Mouse (Mus musculus): ENCODE data around the gene Dhx33. TPM values are rescaled to one million over a fixed set of nuclear protein-coding genes. Genes with fewer than 3 reads are reported as not detected.

Dhx33 gene
- total and polyA plus RNA-seq, 2 experiments = 7.8 to 22.0 TPM

DNA sequence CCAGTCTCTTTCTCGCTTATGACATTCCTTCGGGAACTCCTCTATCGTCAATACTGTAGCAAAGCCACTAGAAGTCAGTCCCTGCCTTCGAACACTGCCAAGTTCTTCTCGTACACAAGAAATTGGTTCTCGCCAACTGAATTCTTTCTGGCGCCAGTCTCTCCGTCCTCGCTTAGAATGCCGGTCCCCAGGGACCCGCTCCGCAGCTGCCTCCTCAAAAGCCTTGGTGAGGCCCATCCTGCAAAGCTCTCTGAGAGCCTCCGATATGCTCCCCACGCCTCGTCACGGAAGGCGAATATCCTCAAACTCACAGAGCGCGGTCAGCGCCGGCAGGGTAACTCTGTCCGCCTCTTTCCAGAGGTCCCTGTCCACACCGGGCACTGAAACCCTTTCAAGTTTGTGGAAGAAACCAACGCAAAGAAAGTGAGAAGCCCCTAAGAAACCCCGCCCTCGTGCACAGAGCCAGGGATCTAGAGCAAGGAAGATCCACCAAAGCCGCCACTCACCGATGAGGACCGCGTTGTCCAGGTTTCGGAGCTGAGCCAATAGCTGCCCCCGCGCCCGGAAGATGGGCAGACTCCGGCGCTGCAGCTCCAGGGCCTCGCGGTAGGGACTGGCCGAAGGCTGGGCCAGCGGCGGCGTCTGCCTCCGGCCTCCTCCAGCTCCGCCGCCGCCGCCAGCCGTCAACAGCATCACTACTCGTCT lies 474 bp downstream of the Dhx33 start:
- TF ChIP-seq CTCF (IDR thresholded peaks at IDR 0.05; ENCODE audit: low read depth, low read length) (no peak), POLR2A (IDR thresholded peaks at IDR 0.05; ENCODE audit: extremely low read depth, insufficient read depth, low read length) (no peak)
- Histone ChIP-seq H3K9ac (ENCODE audit: low read depth, low read length) (peak overlapping the region; percentile 75), H3K4me3 (ENCODE audit: insufficient read depth, low read depth, low read length) (peak overlapping the region; percentile 75), H3K4me1 (ENCODE audit: control insufficient read depth, insufficient read depth, low read length) (peaks cover 16% of the 10 kb centered on the region), H3K27ac (replicated peaks; ENCODE audit: insufficient read depth, low read depth, low read length) (peak overlapping the region; percentile 57), H3K79me2 (ENCODE audit: control insufficient read depth, insufficient read depth, low read length) (peaks cover 7% of the 10 kb centered on the region; the same call in 1 of the 2 replicates), H3K36me3 (ENCODE audit: control insufficient read depth, insufficient read depth, low read length) (peaks cover 21% of the 10 kb centered on the region), H3K27me3 (ENCODE audit: control insufficient read depth, insufficient read depth, low read length) (no peaks in the 10 kb centered on the region)
- under 1% methylated on average over 49 of the region's 49 CpGs for WGBS
- peak; percentile 53 for DNase-seq (ENCODE audit: extremely low read depth, low read depth, low spot score)

GRCm38 (mm10) chr11:71001167-71001566 lies 3.1 kb downstream of the Dhx33 start:
- Histone ChIP-seq H3K79me2 (ENCODE audit: control insufficient read depth, insufficient read depth, low read length) (peaks cover 7% of the 10 kb centered on the region; the same call in 1 of the 2 replicates), H3K27me3 (ENCODE audit: control insufficient read depth, insufficient read depth, low read length) (no peaks in the 10 kb centered on the region), H3K4me1 (ENCODE audit: control insufficient read depth, insufficient read depth, low read length) (peaks cover 9% of the 10 kb centered on the region), H3K27ac (replicated peaks; ENCODE audit: insufficient read depth, low read depth, low read length) (no peak overlapping the region), H3K9ac (ENCODE audit: low read depth, low read length) (no peak overlapping the region; the same call in 1 of the 2 replicates), H3K36me3 (ENCODE audit: control insufficient read depth, insufficient read depth, low read length) (peaks cover 30% of the 10 kb centered on the region), H3K4me3 (ENCODE audit: insufficient read depth, low read depth, low read length) (no peak overlapping the region)
- no peak for TF ChIP-seq POLR2A (IDR thresholded peaks at IDR 0.05; ENCODE audit: extremely low read depth, insufficient read depth, low read length)
- WGBS = 85% methylated on average over 4 of the region's 4 CpGs
- no peak for DNase-seq (ENCODE audit: extremely low read depth, low read depth, low spot score)

- peaks cover 6% of the 10 kb centered on the region; the same call in 1 of the 2 replicates for H3K79me2 ChIP-seq (ENCODE audit: control insufficient read depth, insufficient read depth, low read length)
- H3K27me3 ChIP-seq (ENCODE audit: control insufficient read depth, insufficient read depth, low read length) = no peaks in the 10 kb centered on the region
- under 1% methylated on average over 63 of the region's 64 CpGs for WGBS
- peak; percentile 79 for DNase-seq (ENCODE audit: extremely low read depth, low read depth, low spot score)
- TF ChIP-seq CTCF (IDR thresholded peaks at IDR 0.05; ENCODE audit: low read depth, low read length) = peak; percentile 94
- 0 out of 2 replicates have a peak, but pooled peaks have one; percentile 58 for TF ChIP-seq POLR2A (IDR thresholded peaks at IDR 0.05; ENCODE audit: extremely low read depth, insufficient read depth, low read length)
- peak within 1 kb of the TSS; percentile 71 for H3K27ac ChIP-seq (replicated peaks; ENCODE audit: insufficient read depth, low read depth, low read length)
- H3K4me1 ChIP-seq (ENCODE audit: control insufficient read depth, insufficient read depth, low read length) = peaks cover 8% of the 10 kb centered on the region; the same call in 1 of the 2 replicates
- peak within 1 kb of the TSS; percentile 97 for H3K4me3 ChIP-seq (ENCODE audit: insufficient read depth, low read depth, low read length)
- H3K36me3 ChIP-seq (ENCODE audit: control insufficient read depth, insufficient read depth, low read length) = peaks cover 26% of the 10 kb centered on the region
- peak within 1 kb of the TSS; percentile 92 for H3K9ac ChIP-seq (ENCODE audit: low read depth, low read length)
Observed at GRCm38 (mm10) chr11:70982557-70983228, 21.5 kb downstream of the Dhx33 start, which contains the start of gene C1qbp. TSS of gene C1qbp (minus strand) at chr11:70983026.

DNA sequence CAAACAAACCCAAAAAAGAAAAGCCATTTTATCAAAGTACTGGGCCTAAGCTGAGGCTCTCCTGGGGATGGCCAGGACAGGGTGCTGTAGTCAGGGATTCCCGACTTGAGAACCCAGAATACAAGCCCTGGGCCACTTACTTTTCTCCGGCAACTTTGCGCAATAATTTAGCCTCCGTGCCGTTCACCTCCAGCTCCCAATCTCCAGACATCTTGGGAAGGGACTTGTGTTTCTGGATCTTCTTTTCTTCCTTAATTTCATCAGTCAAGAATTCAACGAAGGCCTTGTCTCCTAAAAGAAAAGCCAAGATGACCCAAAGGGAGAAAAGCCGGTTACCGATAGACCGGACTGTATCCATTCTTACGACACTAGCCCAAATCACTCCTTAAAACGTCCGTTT lies 22.2 kb downstream of the Dhx33 start:
- H3K9ac ChIP-seq (ENCODE audit: low read depth, low read length) = peak overlapping the region; percentile 22

DNA sequence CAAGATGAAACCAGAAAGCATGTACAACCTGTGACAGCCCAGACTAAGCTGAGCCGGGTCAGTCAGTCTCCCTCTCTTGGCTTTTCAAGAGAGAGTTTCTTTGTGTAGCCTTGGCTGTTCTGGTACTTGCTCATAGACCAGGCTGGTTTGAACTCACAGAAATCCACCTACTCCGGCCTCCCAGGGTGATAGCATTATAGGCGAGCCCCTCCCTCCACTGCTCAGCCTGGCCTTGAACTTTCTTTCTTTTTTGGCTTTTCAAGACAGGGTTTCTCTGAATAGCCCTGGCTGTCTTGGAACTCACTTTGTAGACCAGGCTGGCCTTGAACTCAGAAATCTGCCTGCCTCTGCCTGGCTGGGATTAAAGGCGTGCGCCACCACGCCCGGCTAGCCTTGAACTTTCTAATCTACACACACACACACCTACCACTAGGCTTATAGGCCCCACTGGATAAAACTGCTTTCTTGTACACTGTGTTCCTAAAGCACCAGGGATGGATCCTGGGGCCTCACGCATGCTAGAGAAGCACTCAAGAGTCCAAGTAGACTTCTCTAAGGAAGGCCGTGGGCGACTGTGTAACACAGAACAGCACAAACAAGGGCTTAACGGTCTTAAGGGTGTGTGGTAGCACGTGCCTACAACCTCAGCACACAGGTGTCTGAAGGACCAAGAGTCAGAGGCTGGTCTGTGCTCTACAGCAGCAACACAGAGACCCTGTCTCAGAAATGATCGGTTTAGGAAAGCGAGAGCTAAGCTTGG lies 23.3 kb downstream of the Dhx33 start:
- H3K79me2 ChIP-seq (ENCODE audit: control insufficient read depth, insufficient read depth, low read length) = peaks cover 6% of the 10 kb centered on the region; the same call in 1 of the 2 replicates
- H3K36me3 ChIP-seq (ENCODE audit: control insufficient read depth, insufficient read depth, low read length) = peaks cover 25% of the 10 kb centered on the region
- H3K4me1 ChIP-seq (ENCODE audit: control insufficient read depth, insufficient read depth, low read length) = peaks cover 8% of the 10 kb centered on the region; the same call in 1 of the 2 replicates
- WGBS = 91% methylated on average over 14 of the region's 14 CpGs
- no peak overlapping the region for H3K27ac ChIP-seq (replicated peaks; ENCODE audit: insufficient read depth, low read depth, low read length)
- TF ChIP-seq CTCF (IDR thresholded peaks at IDR 0.05; ENCODE audit: low read depth, low read length) (no peak), POLR2A (IDR thresholded peaks at IDR 0.05; ENCODE audit: extremely low read depth, insufficient read depth, low read length) (no peak)
- no peaks in the 10 kb centered on the region for H3K27me3 ChIP-seq (ENCODE audit: control insufficient read depth, insufficient read depth, low read length)
- H3K4me3 ChIP-seq (ENCODE audit: insufficient read depth, low read depth, low read length) = no peak overlapping the region
- no peak overlapping the region for H3K9ac ChIP-seq (ENCODE audit: low read depth, low read length)
- DNase-seq (ENCODE audit: extremely low read depth, low read depth, low spot score) = no peak

More for the DNA sequence above, 22.2 kb downstream of the Dhx33 start:
- TF ChIP-seq CTCF (IDR thresholded peaks at IDR 0.05; ENCODE audit: low read depth, low read length) (no peak), POLR2A (IDR thresholded peaks at IDR 0.05; ENCODE audit: extremely low read depth, insufficient read depth, low read length) (no peak)
- Histone ChIP-seq H3K27me3 (ENCODE audit: control insufficient read depth, insufficient read depth, low read length) (no peaks in the 10 kb centered on the region), H3K4me1 (ENCODE audit: control insufficient read depth, insufficient read depth, low read length) (peaks cover 8% of the 10 kb centered on the region; the same call in 1 of the 2 replicates), H3K4me3 (ENCODE audit: insufficient read depth, low read depth, low read length) (peak overlapping the region; percentile 97), H3K79me2 (ENCODE audit: control insufficient read depth, insufficient read depth, low read length) (peaks cover 6% of the 10 kb centered on the region; the same call in 1 of the 2 replicates), H3K36me3 (ENCODE audit: control insufficient read depth, insufficient read depth, low read length) (peaks cover 29% of the 10 kb centered on the region), H3K27ac (replicated peaks; ENCODE audit: insufficient read depth, low read depth, low read length) (no peak overlapping the region)
- peak; percentile 60 for DNase-seq (ENCODE audit: extremely low read depth, low read depth, low spot score)
- 2% methylated on average over 12 of the region's 12 CpGs for WGBS

Measured in liver, adult 2 months (tissue).